28 mouse cellular contexts compared by ENCODE assay signal in the genomic region with DNA sequence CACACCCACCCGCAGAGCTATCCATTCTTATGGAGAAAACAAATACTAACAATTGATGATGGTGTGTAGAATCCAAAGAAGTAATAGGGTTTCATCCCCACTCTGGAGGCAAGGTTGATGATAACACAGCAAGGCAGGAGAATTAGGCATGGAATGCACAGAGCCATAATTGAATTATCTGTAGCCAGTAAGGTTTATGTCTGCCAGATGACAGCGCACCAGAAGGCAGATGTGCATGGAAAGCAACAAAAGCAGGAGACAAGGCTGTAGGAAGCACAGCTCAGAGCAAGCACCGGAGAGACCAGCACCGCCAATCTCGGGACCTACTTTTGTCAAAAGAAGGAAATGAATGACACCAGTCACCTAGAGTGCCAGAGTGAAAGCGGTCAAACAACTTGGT. TPM values are rescaled to one million over a fixed set of nuclear protein-coding genes. Genes with fewer than 3 reads are reported as not detected.
A peak's percentile ranks its signal among the peaks of the same experiment; 100 is the strongest.
DNase-seq lines count a peak whose midpoint lies in the region; ATAC-seq lines count a peak whose summit lies in the region.
"Had no signal": no experiment of that assay in that cellular context is flagged by ENCODE, and none has a peak within 500 bp of the region (broad histone marks: within the 10 kb centered on the region; RNA-seq: fewer than 3 reads in every experiment).

No protein-coding gene starts in this region.

- H3K27me3 ChIP-seq in hindbrain, embryonic 13.5 days, result no peaks in the 10 kb centered on the region
- no peaks in the 10 kb centered on the region for H3K27me3 ChIP-seq in hindbrain, embryonic 11.5 days (ENCODE audit: control insufficient read depth, insufficient read depth, low read length)
- H3K27me3 ChIP-seq in midbrain, embryonic 10.5 days (ENCODE audit: low read depth, poor library complexity, severe bottlenecking), result peaks cover 34% of the 10 kb centered on the region
- H3K27me3 ChIP-seq in midbrain, embryonic 15.5 days (replicated peaks), result no peaks in the 10 kb centered on the region
- H3K27me3 ChIP-seq: limb, embryonic 13.5 days; lung, embryonic 15.5 days; Patski had no signal

- H3K4me1 ChIP-seq in hindbrain, embryonic 13.5 days (replicated peaks), result peaks cover 67% of the 10 kb centered on the region
- peaks cover 5% of the 10 kb centered on the region; the same call in 1 of the 2 replicates for H3K4me1 ChIP-seq in hindbrain, embryonic 11.5 days (replicated peaks; ENCODE audit: control insufficient read depth, insufficient read depth, low read length)
- H3K4me1 ChIP-seq in midbrain, embryonic 10.5 days, result peaks cover 72% of the 10 kb centered on the region
- peaks cover 72% of the 10 kb centered on the region for H3K4me1 ChIP-seq in midbrain, embryonic 15.5 days
- H3K4me1 ChIP-seq: lung, embryonic 15.5 days had no signal

- 88% methylated on average over 6 of the region's 6 CpGs for WGBS in hindbrain, embryonic 13.5 days
- WGBS in hindbrain, embryonic 11.5 days, result 87% methylated on average over 6 of the region's 6 CpGs
- WGBS in midbrain, embryonic 10.5 days, result 82% methylated on average over 6 of the region's 6 CpGs
- 63% methylated on average over 6 of the region's 6 CpGs for WGBS in midbrain, embryonic 15.5 days

- H3K27ac ChIP-seq in hindbrain, embryonic 13.5 days, result peak overlapping the region; percentile 4; the same call in 1 of the 2 replicates
- H3K27ac ChIP-seq in hindbrain, embryonic 11.5 days (ENCODE audit: low read depth, low read length), result no peak overlapping the region
- H3K27ac ChIP-seq in midbrain, embryonic 10.5 days (replicated peaks), result peak overlapping the region; percentile 78; the same call in 1 of the 2 replicates
- peak overlapping the region; percentile 90 for H3K27ac ChIP-seq in midbrain, embryonic 15.5 days
- H3K27ac ChIP-seq: gastrocnemius, adult 2 months; limb, embryonic 13.5 days; lung, embryonic 15.5 days had no signal

- H3K9me3 ChIP-seq in hindbrain, embryonic 13.5 days, result no peaks in the 10 kb centered on the region
- H3K9me3 ChIP-seq in hindbrain, embryonic 11.5 days (ENCODE audit: control insufficient read depth, low read length), result no peaks in the 10 kb centered on the region
- no peaks in the 10 kb centered on the region for H3K9me3 ChIP-seq in midbrain, embryonic 10.5 days (replicated peaks)
- H3K9me3 ChIP-seq in midbrain, embryonic 15.5 days, result no peaks in the 10 kb centered on the region
- H3K9me3 ChIP-seq: limb, embryonic 13.5 days; lung, embryonic 15.5 days had no signal

- H3K4me2 ChIP-seq in hindbrain, embryonic 13.5 days, result no peak overlapping the region
- no peak overlapping the region for H3K4me2 ChIP-seq in hindbrain, embryonic 11.5 days (replicated peaks; ENCODE audit: low read depth, low read length)
- no peak overlapping the region for H3K4me2 ChIP-seq in midbrain, embryonic 15.5 days
- H3K4me2 ChIP-seq: limb, embryonic 13.5 days; liver, embryonic 11.5 days; lung, embryonic 15.5 days had no signal

- no peaks in the 10 kb centered on the region for H3K36me3 ChIP-seq in hindbrain, embryonic 13.5 days
- H3K36me3 ChIP-seq in hindbrain, embryonic 11.5 days (ENCODE audit: control insufficient read depth, insufficient read depth, low read length), result no peaks in the 10 kb centered on the region
- no peaks in the 10 kb centered on the region for H3K36me3 ChIP-seq in midbrain, embryonic 10.5 days
- no peaks in the 10 kb centered on the region for H3K36me3 ChIP-seq in midbrain, embryonic 15.5 days (replicated peaks)
- H3K36me3 ChIP-seq: G1E; limb, embryonic 13.5 days; lung, embryonic 15.5 days had no signal

- intact Hi-C loops in left cerebral cortex, postnatal 36 days (cut with DNase I), result no loop called here

- no peak for ATAC-seq in hindbrain, embryonic 13.5 days (ENCODE audit: low FRiP score)
- ATAC-seq in hindbrain, embryonic 11.5 days (ENCODE audit: low FRiP score), result no peak
- ATAC-seq in midbrain, embryonic 15.5 days (replicated peaks), result no peak
- no peak for ATAC-seq in megakaryocyte progenitor cell, adult 5-6 weeks (replicated peaks; ENCODE audit: poor library complexity)
- ATAC-seq: forebrain, embryonic 14.5 days; intestine, embryonic 16.5 days; Patski had no signal

- H3K4me3 ChIP-seq in hindbrain, embryonic 13.5 days, result no peak overlapping the region
- H3K4me3 ChIP-seq in hindbrain, embryonic 11.5 days (ENCODE audit: low read depth, low read length), result no peak overlapping the region
- H3K4me3 ChIP-seq in midbrain, embryonic 10.5 days, result no peak overlapping the region
- H3K4me3 ChIP-seq in midbrain, embryonic 15.5 days, result no peak overlapping the region
- H3K4me3 ChIP-seq: gastrocnemius, adult 2 months; limb, embryonic 13.5 days; lung, embryonic 15.5 days had no signal

- no peak for DNase-seq in hindbrain, embryonic 11.5 days (ENCODE audit: low spot score)
- DNase-seq in midbrain, embryonic 10.5 days (ENCODE audit: low spot score), result no peak
- DNase-seq in left cerebral cortex, postnatal 36 days (ENCODE audit: low spot score in 2 of 2), result no peak
- DNase-seq in layer of hippocampus, postnatal 36 days, result no peak
- DNase-seq: adrenal gland, postnatal 10 days; cerebellum, adult 8-10 months; cerebellum, postnatal 36 days; gastrocnemius, adult 2 months; gastrocnemius, postnatal 36 days; heart, postnatal 14 days; kidney, adult 9 months; kidney, postnatal 10 days; right cerebral cortex, adult 18-20 months; spleen, adult 18-20 months; thymus, adult 18-20 months; thymus, postnatal 25 days had no signal

- H3K9ac ChIP-seq in hindbrain, embryonic 13.5 days, result no peak overlapping the region
- H3K9ac ChIP-seq in hindbrain, embryonic 11.5 days (ENCODE audit: low read depth, low read length), result no peak overlapping the region
- no peak overlapping the region for H3K9ac ChIP-seq in midbrain, embryonic 15.5 days
- H3K9ac ChIP-seq: limb, embryonic 13.5 days; lung, embryonic 15.5 days had no signal

RNA-seq across cellular contexts. Expression of a gene that starts 28.4 kb away (rescaled TPM):
- polyA plus RNA-seq in hindbrain, embryonic 13.5 days (2015; fragmentation: Nextera tagmentation; extraction: Ambion mirVana), result 167 and 174 TPM in 2 replicates
- 68.1 and 68.5 TPM in 2 replicates for polyA plus RNA-seq in hindbrain, embryonic 11.5 days (2014; fragmentation: Nextera tagmentation; extraction: Ambion mirVana)
- 33.1 and 47.5 TPM in 2 replicates for polyA plus RNA-seq in midbrain, embryonic 10.5 days (2016; fragmentation: Nextera tagmentation; extraction: Ambion mirVana)
- polyA plus RNA-seq in midbrain, embryonic 15.5 days (2015; fragmentation: Nextera tagmentation; extraction: Ambion mirVana), result 159 and 172 TPM in 2 replicates
- total RNA-seq in megakaryocyte progenitor cell, adult 5-6 weeks (2015), result not detected in 2 replicates
- not detected in 2 replicates for total RNA-seq in megakaryocyte progenitor cell, adult 5-6 weeks (2017)
- total RNA-seq in left cerebral cortex, postnatal 36 days (2021), result 1 to 10 TPM in 1 of 2 experiments, under 1 TPM in 1; 0.89 to 1.9 TPM
- under 1 TPM; 0.62 to 0.88 TPM for total RNA-seq in layer of hippocampus, postnatal 36 days (2021)
- total RNA-seq: heart, postnatal 14 days; megakaryocyte, adult 5-6 weeks; monocyte, adult 5-6 weeks had no signal
- polyA plus RNA-seq: G1E had no signal
